Mouse (Mus musculus): Measurements from ENCODE around the gene Taf1b.

Gene Taf1b

DNA sequence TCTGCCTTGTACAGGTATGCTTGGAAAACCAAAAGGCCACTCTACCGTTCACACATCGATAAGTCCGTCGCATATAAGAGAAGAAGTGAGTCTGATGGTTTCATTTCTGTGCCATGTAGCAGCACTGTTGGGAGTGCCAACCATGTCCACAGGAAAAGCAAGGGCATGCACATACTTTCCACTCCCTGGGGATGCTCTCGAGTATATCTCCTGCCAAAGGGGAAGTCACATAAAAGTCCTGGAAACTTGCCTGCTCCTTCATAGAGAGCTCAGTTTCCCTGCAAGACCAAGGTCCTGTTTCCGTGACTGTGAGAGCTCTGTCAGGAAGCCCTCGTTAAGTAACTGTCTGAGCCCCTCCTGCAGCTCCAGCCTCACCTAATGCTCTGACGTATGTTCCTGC, 57.8 kb downstream of the Taf1b start:
- DNase-seq: no peak

GRCm38 (mm10) chr12:24563395-24563960, 65.3 kb downstream of the Taf1b start:
- no peak for DNase-seq

DNA sequence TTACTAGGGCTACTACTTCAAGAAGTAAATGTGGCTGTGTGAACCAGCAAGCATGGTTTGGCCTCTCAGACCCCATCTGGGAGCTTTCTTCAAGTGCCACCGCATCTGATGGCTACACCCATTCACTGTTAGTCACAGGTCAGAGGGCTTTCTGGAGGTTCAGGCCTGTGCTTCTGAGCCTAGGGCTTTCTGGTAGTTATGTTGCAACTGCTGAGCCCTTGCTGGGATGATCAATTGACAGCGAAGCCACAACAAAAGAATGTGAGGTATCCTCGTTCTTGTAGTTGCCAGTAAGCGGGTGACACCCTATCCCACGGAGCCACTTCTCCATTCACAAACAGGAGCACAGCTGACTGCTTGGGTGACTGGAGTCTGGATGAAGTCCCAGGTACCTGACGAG, 67.2 kb downstream of the Taf1b start:
- DNase-seq: no peak

DNA sequence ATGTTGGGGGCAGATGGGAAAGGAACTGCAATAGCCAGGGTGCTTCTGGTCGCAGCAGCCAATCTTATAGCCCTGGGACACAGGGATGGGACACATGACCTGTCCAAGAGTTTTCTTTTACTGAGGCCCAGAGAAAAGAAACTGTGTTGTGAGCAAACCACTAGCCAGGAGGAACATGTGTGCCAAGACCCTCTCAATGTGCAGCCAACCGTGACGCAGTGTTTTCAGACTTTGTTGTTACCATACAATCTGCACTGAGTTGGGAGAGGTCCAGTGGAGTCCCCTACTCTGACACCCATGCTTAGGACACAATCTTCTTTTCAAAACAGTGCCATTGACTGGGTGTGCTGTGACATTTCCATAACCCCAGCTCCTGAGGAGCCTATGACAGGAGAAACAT, 69.4 kb downstream of the Taf1b start:
- no peak for DNase-seq

GRCm38 (mm10) chr12:24571523-24572392, 73.6 kb downstream of the Taf1b start, which contains the start of gene Grhl1:
Gene Grhl1 (plus strand): TSS chr12:24572283.
- DNase-seq: peak; percentile 97

DNA sequence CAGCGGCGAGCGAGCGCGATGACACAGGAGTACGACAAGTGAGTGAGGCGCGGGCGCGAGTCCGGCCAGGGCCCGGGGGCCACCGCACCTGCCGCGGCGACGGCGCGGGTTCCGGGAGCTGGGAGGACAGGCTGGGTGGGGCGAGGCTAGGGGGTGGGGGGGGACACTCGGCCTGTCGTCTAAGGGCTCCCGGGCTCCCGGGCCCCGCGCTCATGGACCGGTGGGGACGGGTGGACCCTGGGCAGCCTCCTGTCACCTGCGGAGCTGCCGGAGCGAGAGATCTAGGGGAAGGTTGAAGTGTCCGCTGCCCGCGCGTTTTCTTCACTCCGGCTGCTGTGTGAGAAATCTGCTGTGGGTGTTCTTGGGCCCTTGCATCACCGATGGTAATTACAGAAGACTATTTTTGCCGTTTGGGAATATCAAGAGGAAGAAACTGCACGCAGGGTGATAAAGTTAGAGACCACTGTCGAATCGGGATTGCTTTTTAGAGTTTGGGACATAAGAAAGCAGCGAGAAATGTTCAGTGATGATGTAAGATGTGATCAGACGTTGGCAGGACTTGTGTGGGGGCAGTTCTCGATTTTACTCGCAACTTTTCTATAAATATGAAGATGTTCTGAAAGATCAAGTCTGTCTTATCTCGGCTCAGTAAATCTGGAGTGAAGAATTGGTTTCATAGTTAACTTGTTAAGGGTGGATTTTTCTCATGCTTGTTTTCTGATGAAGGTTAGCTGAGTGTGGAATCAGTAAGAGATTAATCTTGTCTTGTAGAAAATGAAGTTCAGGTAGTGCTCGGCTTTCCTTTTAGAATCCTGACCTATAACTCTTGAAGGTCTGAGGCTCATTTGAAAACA, 74.5 kb downstream of the Taf1b start:
- no peak for DNase-seq

DNA sequence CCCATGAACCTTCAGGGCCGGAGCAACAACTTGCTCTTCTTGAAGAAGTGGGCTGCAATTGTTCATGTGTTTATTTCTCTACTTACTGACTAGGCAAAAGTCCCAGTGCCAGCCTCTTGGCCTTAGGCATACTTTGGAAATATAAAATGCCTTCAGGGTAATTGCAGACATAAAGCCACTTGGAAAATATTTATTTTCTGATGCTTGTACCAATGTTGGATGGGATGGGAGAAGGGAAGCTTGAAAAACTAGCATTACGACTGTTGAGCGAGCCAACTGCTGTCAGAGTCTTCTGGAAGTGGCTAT, 75.1 kb downstream of the Taf1b start:
- DNase-seq: no peak

- no peak for DNase-seq
These were observed 76.7 kb downstream of the Taf1b start for GRCm38 (mm10) chr12:24574870-24575269.

DNA sequence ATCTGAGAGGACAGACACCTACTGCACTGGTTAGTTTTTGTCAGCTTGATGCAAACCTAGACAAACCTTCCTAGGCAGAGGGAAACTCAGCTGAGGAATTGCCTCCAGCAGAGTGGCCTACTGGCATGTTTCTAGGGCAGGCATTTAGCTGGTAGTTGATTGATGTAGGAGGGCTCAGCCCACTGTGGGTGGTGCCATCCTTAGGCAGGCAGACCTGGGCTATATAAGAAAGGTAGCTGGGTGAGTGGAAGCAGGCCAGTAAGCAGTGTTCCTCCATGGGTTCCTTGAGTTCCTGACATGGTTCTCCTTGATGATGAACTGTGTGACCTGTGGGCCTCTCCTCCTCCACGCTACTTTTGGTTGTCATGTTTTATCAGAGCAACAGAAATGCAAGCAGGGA, 82.3 kb downstream of the Taf1b start:
- no peak for DNase-seq

DNA sequence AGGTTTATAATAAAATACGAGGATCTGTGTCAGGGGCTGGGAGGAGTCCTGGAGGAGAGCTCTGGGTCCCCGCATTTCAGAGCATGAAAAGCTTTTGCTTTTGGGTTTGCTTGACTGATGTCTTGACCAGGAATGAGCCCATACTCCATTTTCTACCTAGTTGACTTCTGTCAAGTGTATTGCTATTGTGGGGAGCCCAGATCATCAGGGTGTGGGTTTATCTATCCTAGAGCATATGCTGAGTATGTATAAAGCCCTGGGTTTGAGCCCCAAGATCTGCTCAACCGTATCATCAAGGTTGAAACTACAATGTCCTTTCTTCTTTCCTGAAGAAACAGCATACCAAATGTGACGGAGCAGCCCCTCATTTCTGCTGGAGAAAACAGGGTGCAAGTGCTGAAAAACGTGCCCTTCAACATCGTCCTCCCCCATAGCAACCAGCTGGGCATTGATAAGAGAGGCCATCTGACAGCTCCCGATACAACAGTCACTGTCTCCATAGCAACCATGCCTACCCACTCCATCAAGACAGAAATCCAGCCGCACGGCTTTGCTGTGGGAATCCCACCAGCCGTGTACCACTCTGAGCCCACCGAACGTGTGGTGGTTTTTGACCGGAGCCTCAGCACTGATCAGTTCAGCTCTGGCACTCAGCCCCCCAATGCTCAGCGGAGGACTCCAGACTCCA, 83.0 kb downstream of the Taf1b start:
- DNase-seq: no peak

- no peak for DNase-seq
These were observed 85.5 kb downstream of the Taf1b start for GRCm38 (mm10) chr12:24583653-24584052.

- DNase-seq: no peak
These were observed 86.7 kb downstream of the Taf1b start for GRCm38 (mm10) chr12:24584835-24585234.

DNA sequence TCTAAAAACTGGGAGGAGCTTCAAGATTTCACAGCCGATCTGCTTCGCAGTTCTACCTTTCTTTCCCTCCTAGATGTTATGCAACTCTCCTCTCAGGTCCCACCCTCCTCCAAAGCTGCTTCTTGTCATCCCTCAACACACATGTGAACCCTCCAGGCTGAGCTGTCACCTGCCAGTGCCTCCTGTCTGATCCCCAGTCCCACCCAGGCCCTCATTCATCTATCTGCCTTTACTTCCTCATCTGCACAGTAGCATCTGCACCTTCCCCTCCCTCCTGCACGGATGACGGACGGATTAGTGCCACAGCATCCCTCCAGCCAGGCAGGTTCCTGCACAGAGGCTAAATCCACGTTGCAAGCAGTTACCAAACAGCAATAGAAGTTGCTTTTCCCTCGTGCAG, 88.0 kb downstream of the Taf1b start:
- no peak for DNase-seq

DNA sequence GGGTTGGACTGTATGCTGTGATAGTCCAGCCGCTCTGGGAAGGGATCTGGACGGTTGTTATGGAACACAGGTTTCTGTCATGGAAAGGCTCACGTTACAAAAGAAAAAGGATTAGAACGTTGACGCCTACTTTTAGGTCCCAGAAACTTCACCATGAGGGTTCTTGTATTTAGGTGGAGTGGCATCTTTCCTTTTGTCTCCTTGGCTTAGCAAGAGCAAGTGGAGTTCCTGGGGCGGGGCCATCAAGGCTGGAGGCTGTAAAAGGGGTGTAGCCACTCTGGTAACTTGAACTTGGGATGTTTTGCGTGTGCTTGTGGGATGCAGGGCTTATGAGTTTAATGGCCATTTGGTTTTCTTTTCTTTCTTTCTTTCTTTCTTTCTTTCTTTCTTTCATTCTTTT, 92.2 kb downstream of the Taf1b start:
- no peak for DNase-seq

- no peak for DNase-seq
These were observed 93.9 kb downstream of the Taf1b start for GRCm38 (mm10) chr12:24592055-24592454.

GRCm38 (mm10) chr12:24592956-24593672, 95.0 kb downstream of the Taf1b start:
- DNase-seq: peak; percentile 92

DNA sequence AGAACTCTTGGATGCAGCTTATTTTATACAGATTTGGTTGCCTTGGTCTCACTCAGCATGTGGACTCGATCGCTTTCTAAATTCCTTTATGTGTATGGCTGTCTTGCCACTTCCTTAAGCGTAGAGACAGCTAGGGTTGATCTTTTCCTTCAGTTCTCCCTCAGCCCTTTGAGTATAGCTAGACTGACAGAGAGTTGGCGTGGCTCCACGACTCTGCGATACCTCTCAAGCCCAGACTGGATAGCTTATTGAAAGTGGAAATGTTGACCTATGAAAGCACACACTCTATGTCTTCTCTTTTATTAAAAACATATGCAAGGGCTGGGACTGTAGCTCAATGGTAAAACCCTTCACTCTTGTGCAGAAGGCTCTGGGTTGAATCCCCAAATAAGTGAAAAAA, 99.2 kb downstream of the Taf1b start:
- no peak for DNase-seq

- no peak for DNase-seq
These were observed 101.3 kb downstream of the Taf1b start for GRCm38 (mm10) chr12:24599366-24599895.

- DNase-seq: no peak
These were observed 101.9 kb downstream of the Taf1b start for GRCm38 (mm10) chr12:24600074-24600473.

- DNase-seq: peak; percentile 89
These were observed 102.6 kb downstream of the Taf1b start for GRCm38 (mm10) chr12:24600806-24601205.

GRCm38 (mm10) chr12:24603266-24603665, 105.1 kb downstream of the Taf1b start:
- peak; percentile 87 for DNase-seq

DNA sequence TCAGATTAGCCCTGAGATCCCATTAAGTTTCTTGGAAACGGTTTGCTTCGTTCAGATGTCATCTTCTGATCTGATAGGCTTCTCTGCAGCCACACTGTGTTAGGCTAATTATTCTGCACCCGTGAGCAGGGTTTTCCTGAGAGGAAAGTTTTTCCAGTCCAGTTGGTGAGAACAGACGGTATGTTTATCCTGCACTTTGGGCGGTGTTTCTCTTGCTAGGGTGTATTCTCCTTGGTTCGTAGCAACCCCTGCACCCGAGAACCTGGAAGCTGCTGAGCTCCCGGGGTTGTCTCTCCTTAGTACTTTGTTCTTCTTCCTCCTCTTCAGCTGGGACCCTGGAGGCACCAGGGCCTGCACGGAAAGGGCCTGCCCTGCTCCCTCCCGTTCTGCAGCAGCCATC, 108.0 kb downstream of the Taf1b start:
- DNase-seq: no peak
